Mouse (Mus musculus) heart, embryonic 11.5 days (tissue): ENCODE data around the gene C77080. TPM values are rescaled to one million over a fixed set of nuclear protein-coding genes. Genes with fewer than 3 reads are reported as not detected.
"Not testable (repeated sequence)": the region's sequence is repeated elsewhere in the genome, so short reads cannot be mapped to it uniquely, and the experiment has no call there.

Experiments used
- ATAC-seq: fragments of 200-750 bp; cut with Nextera tagmentation; replicated peaks from 2 replicates; pipeline ENCODE4 v1.8.0; 2017; ENCODE audit warnings: moderate library complexity; ENCODE audit not compliant: insufficient number of reproducible peaks, low FRiP score, low TSS enrichment
- H3K27ac ChIP-seq: fragments of 300-500 bp; sonication (generic); 2 replicates; pipeline ENCODE4 v1.5.1; 2014; ENCODE audit warnings: mild to moderate bottlenecking, low read depth, low read length
- H3K27me3 ChIP-seq: fragments of 300-500 bp; sonication (generic); 2 replicates; pipeline ENCODE4 v1.6.1; 2014; ENCODE audit warnings: mild to moderate bottlenecking, low read length, mixed read lengths; ENCODE audit not compliant: control insufficient read depth, insufficient read depth
- H3K36me3 ChIP-seq: fragments of 300-500 bp; sonication (generic); 2 replicates; pipeline ENCODE4 v1.6.1; 2014; ENCODE audit warnings: mild to moderate bottlenecking, low read length, moderate library complexity, mixed read lengths; ENCODE audit not compliant: control insufficient read depth, insufficient read depth
- H3K4me1 ChIP-seq: fragments of 300-500 bp; sonication (generic); 2 replicates; pipeline ENCODE4 v1.6.1; 2014; ENCODE audit warnings: low read length; ENCODE audit not compliant: control insufficient read depth, insufficient read depth
- H3K4me2 ChIP-seq: fragments of 300-500 bp; sonication (generic); 2 replicates; pipeline ENCODE4 v1.6.1; 2014; ENCODE audit warnings: mild to moderate bottlenecking, moderate library complexity
- H3K4me3 ChIP-seq: fragments of 300-500 bp; sonication (generic); 2 replicates; pipeline ENCODE4 v1.5.1; 2014; ENCODE audit warnings: low read depth, low read length
- H3K9ac ChIP-seq: fragments of 300-500 bp; sonication (generic); 2 replicates; pipeline ENCODE4 v1.6.1; 2014; ENCODE audit warnings: mild to moderate bottlenecking, low read depth, low read length, moderate library complexity
- H3K9me3 ChIP-seq: fragments of 300-500 bp; sonication (generic); replicated peaks from 2 replicates; pipeline ENCODE4 v1.6.1; 2016; ENCODE audit warnings: low read length; ENCODE audit not compliant: control insufficient read depth
- WGBS: fragments of 180-500 bp; shearing (Covaris S2); extraction: QIAGEN DNeasy Blood & Tissue Kit; methylation state at CpG from one replicate; pipeline ENCODE4 v1.1.7; 2014; ENCODE audit not compliant: insufficient replicate concordance; 5-methylcytosine and 5-hydroxymethylcytosine counted together
- polyA plus RNA-seq: library from polyadenylated mRNA; unstranded; fragments of >200 nt; fragmentation: Nextera tagmentation; extraction: Ambion mirVana; gene quantifications from 2 replicates; pipeline ENCODE4 v1.2.1, GENCODE M21; 2014

C77080 gene
- polyA plus RNA-seq, 1 experiment from 2014 or later = 1.5 TPM

DNA sequence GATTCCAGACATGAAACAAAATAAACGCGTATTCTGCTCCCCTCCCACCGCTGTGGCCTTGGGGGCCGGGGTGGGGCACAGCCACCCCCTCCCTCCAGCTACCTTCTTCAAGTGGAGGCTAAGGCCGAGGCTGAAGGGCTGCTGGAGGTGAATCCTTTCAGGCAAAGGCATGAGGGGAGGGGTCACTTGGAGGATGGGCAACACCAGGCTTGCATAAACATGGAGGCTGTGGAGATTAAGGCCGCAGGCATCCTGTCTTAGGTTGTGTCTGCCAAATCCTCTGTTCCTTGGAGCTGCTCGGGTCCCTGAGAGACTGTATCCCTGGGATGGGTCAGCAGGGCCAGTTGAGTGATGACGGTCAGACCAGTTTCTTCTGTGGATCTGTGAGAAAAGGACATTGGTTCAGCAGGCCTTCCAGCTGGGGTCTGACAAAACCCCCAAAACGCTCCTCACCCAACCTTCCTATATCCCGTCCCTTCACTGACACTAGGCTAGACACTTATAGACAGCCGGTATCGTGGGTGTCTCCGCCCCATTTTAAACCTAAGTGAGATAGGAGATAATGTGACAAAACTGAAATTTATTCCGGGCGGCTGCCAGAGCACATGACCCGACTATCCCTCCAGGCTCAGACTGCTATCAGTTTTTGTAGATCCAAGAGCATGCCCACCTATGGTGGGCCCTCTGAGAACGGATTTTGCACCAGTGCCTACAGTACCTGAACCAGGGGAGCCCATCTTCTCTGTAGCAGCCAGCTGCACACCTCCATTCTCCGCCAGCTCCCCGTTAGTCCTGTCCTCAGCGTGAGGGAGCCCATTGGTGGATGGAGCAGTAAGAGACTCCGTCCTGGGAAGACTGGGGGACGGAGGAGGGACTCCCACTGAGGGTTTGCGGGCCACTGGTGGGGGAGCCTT, 39.9 kb downstream of the C77080 start:
- Histone ChIP-seq H3K4me3 (no peak overlapping the region), H3K36me3 (peaks cover 23% of the 10 kb centered on the region), H3K4me2 (no peak overlapping the region), H3K4me1 (peaks cover 10% of the 10 kb centered on the region), H3K9me3 (no peaks in the 10 kb centered on the region), H3K9ac (no peak overlapping the region), H3K27me3 (peaks cover 70% of the 10 kb centered on the region), H3K27ac (no peak overlapping the region)
- WGBS = 57% methylated on average over 23 of the region's 23 CpGs
- ATAC-seq = no peak

DNA sequence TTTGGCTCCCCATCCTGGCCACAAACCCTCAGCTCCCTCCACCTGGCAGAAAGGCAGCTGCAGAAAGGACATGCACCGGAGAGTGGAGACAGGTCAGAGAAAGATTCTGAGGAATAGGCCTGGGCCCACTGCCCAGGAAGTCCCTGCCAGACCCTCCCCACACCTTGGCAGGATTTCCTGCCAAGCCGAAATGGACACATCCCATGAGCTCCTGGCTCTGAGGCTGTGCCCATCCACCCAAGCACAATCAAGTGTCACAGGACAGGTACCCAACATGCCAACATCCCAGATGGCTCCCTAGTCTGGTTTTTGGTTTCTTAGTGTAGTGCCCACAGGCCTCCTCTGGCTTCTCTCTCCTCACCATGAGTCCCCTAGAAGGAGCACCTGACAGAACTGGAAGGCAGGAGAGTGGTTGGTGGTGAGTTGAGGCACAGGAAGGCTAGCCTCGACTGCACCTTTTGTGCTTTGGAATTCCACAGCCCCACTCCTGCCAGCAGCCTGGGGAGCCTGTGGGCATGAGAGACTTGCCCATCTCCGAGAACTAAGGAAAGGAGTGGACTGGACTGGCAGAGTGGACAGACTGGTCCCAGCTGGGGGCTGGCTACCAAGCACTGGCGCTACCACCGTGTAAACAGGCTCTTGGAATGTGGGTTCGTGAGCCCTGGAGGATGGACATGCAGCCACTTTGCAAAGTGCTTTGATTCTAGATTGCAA, 40.7 kb downstream of the C77080 start:
- Histone ChIP-seq H3K4me2 (no peak overlapping the region), H3K4me1 (peaks cover 10% of the 10 kb centered on the region), H3K27me3 (peaks cover 62% of the 10 kb centered on the region), H3K4me3 (no peak overlapping the region), H3K9me3 (no peaks in the 10 kb centered on the region), H3K36me3 (peaks cover 27% of the 10 kb centered on the region), H3K9ac (no peak overlapping the region), H3K27ac (no peak overlapping the region)
- 71% methylated on average over 7 of the region's 7 CpGs for WGBS
- no peak for ATAC-seq

DNA sequence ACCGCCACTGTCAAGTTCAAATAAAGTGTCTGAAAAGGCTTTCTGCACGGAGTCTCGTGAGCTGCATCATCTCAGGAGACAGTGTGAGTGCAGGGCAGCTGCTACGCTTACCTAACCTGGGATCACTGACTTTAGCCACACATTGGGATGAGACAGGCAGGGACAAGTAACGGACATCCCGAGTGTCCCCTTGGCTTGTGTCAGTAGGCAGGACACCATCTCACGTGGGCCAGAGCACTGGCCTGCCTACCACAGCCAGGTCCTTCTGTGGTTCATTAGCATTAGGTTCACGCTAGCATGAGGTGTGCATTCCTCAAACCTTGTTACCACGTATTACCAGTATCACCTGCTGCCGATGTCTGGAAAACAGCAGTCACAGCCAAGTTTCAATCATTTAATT, 42.0 kb downstream of the C77080 start:
- Histone ChIP-seq H3K27me3 (peaks cover 49% of the 10 kb centered on the region), H3K4me1 (peaks cover 10% of the 10 kb centered on the region), H3K27ac (no peak overlapping the region), H3K36me3 (peaks cover 34% of the 10 kb centered on the region), H3K9ac (no peak overlapping the region), H3K9me3 (no peaks in the 10 kb centered on the region), H3K4me2 (no peak overlapping the region), H3K4me3 (no peak overlapping the region)
- WGBS = 84% methylated on average over 10 of the region's 10 CpGs
- no peak for ATAC-seq

DNA sequence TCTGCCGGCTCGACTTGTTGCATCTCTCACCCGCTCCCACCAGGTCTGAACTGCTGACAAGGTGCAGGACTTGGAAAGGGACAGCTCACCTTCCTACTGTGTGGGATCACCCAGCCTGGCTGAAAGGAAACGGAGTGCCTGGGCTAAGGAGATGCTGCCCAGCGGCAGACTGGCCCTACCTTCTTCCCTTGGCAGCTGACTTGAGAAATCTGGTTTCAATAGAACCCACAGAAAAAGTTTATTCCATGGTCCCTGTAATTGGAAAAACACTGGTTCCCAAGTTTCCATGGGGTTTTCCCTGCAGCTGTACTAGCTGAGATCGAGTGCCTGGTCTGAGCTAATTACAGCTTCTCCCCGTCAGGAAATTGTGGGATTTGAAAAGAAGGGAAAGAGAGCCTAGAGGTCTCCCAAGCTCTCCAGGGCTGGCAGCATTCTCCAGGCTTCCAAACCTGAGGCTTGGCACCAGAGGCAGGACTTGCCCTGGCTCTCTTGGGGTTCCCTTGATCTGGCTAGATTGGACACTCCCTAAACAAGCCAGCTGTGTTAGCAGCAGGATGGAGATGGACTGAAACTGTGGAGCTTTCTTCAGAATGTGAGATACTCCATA, 42.5 kb downstream of the C77080 start:
- no peak for ATAC-seq
- peaks cover 44% of the 10 kb centered on the region for H3K27me3 ChIP-seq
- no peak overlapping the region for H3K4me3 ChIP-seq
- H3K4me2 ChIP-seq = no peak overlapping the region
- WGBS = 80% methylated on average over 7 of the region's 7 CpGs
- peaks cover 8% of the 10 kb centered on the region for H3K4me1 ChIP-seq
- H3K9me3 ChIP-seq = no peaks in the 10 kb centered on the region
- H3K9ac ChIP-seq = no peak overlapping the region
- H3K36me3 ChIP-seq = peaks cover 39% of the 10 kb centered on the region
- H3K27ac ChIP-seq = no peak overlapping the region

DNA sequence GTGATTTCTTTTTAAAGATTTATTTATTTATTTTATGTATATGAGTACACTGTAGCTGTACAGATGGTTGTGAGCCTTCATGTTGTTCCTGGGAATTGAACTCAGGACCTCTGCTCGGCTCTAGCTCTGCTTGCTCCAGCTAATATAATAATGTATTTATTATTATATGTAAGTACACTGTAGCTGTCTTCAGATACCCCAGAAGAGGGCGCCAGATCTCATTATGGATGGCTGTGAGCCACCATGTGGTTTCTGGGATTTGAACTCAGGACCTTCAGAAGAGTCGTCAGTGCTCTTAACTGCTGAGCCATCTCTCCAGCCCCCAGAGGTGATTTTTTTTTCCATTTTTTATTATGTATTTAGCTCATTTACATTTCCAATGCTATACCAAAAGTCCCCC, 48.7 kb downstream of the C77080 start:
- peaks cover 57% of the 10 kb centered on the region for H3K36me3 ChIP-seq
- WGBS = 76% methylated on average over 3 of the region's 3 CpGs

DNA sequence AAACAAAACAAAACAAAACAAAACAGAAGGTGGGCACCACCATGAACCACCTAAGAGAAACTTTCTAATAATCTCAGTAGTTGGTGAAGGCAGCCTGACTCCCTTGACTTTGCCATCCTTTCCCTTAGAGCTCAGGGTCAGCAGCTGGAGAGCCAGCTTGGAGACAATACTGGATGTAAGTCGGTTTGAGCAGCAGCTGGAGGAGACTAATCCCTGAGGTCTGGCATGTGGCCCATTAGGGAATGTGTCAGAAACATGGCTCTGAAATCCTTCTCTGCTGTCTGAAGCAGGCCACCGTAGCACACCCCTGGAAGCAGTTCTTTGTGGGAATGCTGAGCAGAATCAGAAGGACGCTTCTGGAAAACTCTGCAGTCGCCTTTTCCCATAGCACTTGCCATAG, 49.7 kb downstream of the C77080 start:
- Histone ChIP-seq H3K4me1 (no peaks in the 10 kb centered on the region), H3K4me3 (no peak overlapping the region), H3K9me3 (no peaks in the 10 kb centered on the region), H3K4me2 (no peak overlapping the region), H3K27ac (no peak overlapping the region), H3K36me3 (peaks cover 53% of the 10 kb centered on the region), H3K27me3 (no peaks in the 10 kb centered on the region), H3K9ac (no peak overlapping the region)
- no peak for ATAC-seq
- WGBS = 75% methylated on average over 4 of the region's 4 CpGs

More for the DNA sequence above, 48.7 kb downstream of the C77080 start:
- not testable (repeated sequence) for H3K9ac ChIP-seq, ATAC-seq, H3K27me3 ChIP-seq, H3K4me3 ChIP-seq, H3K27ac ChIP-seq, H3K9me3 ChIP-seq, H3K4me1 ChIP-seq, H3K4me2 ChIP-seq

DNA sequence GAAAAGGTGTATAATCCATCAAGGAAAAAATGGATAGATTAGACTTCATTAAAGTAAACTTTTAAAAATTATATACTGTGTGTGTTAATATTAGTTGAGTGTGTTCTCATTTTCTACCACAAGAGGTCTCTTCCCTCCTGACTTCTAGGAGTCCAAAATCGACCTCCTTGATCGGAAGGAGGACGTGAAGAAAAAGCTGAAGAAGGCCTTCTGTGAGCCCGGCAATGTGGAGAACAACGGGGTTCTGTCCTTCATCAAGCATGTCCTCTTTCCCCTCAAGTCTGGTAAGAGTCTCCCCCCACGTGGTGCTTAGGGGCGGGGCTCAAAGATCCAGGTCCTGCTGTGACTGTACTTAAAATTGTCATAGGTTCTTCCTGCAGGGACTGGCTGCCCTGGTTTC, 51.7 kb downstream of the C77080 start:
- Histone ChIP-seq H3K4me1 (no peaks in the 10 kb centered on the region), H3K9ac (no peak overlapping the region), H3K36me3 (peaks cover 52% of the 10 kb centered on the region), H3K4me2 (no peak overlapping the region), H3K4me3 (no peak overlapping the region), H3K9me3 (no peaks in the 10 kb centered on the region), H3K27ac (no peak overlapping the region), H3K27me3 (no peaks in the 10 kb centered on the region)
- ATAC-seq = no peak
- WGBS = 63% methylated on average over 7 of the region's 7 CpGs

DNA sequence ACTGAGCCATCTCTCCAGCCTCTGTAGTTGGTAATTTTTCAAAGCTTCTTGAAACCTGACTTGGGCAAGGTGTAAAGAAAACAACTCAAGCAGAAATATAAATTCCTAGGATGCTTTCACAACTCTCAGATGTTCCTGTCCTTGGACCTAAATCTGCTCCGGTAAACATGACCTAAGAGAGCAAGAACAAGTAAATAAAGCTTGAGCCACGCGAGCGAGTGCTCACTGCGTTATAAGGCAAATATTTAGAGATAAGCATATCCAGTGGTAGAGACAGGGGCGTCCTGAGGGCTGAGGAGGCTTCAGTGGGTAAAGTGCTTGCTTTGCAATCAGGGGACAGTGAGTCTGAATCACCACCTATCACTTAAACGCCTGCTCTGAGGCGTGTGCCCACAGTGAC, 54.4 kb downstream of the C77080 start:
- Histone ChIP-seq H3K36me3 (peaks cover 46% of the 10 kb centered on the region), H3K4me2 (no peak overlapping the region), H3K4me1 (no peaks in the 10 kb centered on the region), H3K9me3 (no peaks in the 10 kb centered on the region), H3K4me3 (no peak overlapping the region), H3K9ac (no peak overlapping the region), H3K27ac (no peak overlapping the region), H3K27me3 (no peaks in the 10 kb centered on the region)
- WGBS = 80% methylated on average over 8 of the region's 8 CpGs
- ATAC-seq = no peak
